Mouse (Mus musculus): ENCODE data around the gene Spc24. TPM values are rescaled to one million over a fixed set of nuclear protein-coding genes. Genes with fewer than 3 reads are reported as not detected.
"Not testable (repeated sequence)": the region's sequence is repeated elsewhere in the genome, so short reads cannot be mapped to it uniquely, and the experiment has no call there.

Gene Spc24
- total and polyA plus RNA-seq, 2 experiments from 2014 or later, result 6.3 to 6.6 TPM

- Histone ChIP-seq H3K4me2 (ENCODE audit: low read depth, low read length, poor library complexity, severe bottlenecking) (no peak overlapping the region), H3K4me3 (ENCODE audit: low read depth, low read length) (no peak overlapping the region), H3K9ac (replicated peaks; ENCODE audit: low read length, poor library complexity, severe bottlenecking) (no peak overlapping the region), H3K9me3 (ENCODE audit: low read length) (no peaks in the 10 kb centered on the region), H3K36me3 (ENCODE audit: insufficient read depth, low read length) (no peaks in the 10 kb centered on the region; the same call in 1 of the 2 replicates), H3K27me3 (ENCODE audit: insufficient read depth, low read length) (no peaks in the 10 kb centered on the region), H3K4me1 (ENCODE audit: insufficient read depth, low read length) (no peaks in the 10 kb centered on the region; the same call in 1 of the 2 replicates), H3K27ac (ENCODE audit: low read depth, low read length) (no peak overlapping the region)
- no peak for TF ChIP-seq CTCF (IDR thresholded peaks at IDR 0.05)
- DNase-seq (ENCODE audit: low spot score) (no peak), ATAC-seq (ENCODE audit: low FRiP score) (no peak)
- 84% methylated on average over 5 of the region's 5 CpGs for WGBS
Measured at GRCm38 (mm10) chr9:21795579-21795978, 35.5 kb upstream of the Spc24 start.

- WGBS, result 95% methylated on average over 25 of the region's 25 CpGs
Measured at GRCm38 (mm10) chr9:21794925-21795324, 34.8 kb upstream of the Spc24 start.

GRCm38 (mm10) chr9:21794344-21794834 lies 34.3 kb upstream of the Spc24 start:
- Histone ChIP-seq H3K27me3 (ENCODE audit: insufficient read depth, low read length) (no peaks in the 10 kb centered on the region), H3K4me3 (ENCODE audit: low read depth, low read length) (no peak overlapping the region), H3K36me3 (ENCODE audit: insufficient read depth, low read length) (no peaks in the 10 kb centered on the region; the same call in 1 of the 2 replicates), H3K9me3 (ENCODE audit: low read length) (no peaks in the 10 kb centered on the region), H3K9ac (replicated peaks; ENCODE audit: low read length, poor library complexity, severe bottlenecking) (no peak overlapping the region), H3K27ac (ENCODE audit: low read depth, low read length) (no peak overlapping the region), H3K4me2 (ENCODE audit: low read depth, low read length, poor library complexity, severe bottlenecking) (no peak overlapping the region), H3K4me1 (ENCODE audit: insufficient read depth, low read length) (no peaks in the 10 kb centered on the region; the same call in 1 of the 2 replicates)
- DNase-seq (ENCODE audit: low spot score) (no peak), ATAC-seq (ENCODE audit: low FRiP score) (no peak)
- 96% methylated on average over 18 of the region's 18 CpGs for WGBS
- TF ChIP-seq CTCF (IDR thresholded peaks at IDR 0.05), result no peak

More at GRCm38 (mm10) chr9:21794925-21795324, 34.8 kb upstream of the Spc24 start:
- no peaks in the 10 kb centered on the region for H3K27me3 ChIP-seq (ENCODE audit: insufficient read depth, low read length)
- DNase-seq (ENCODE audit: low spot score) (no peak), ATAC-seq (ENCODE audit: low FRiP score) (no peak)
- no peak overlapping the region for H3K9ac ChIP-seq (replicated peaks; ENCODE audit: low read length, poor library complexity, severe bottlenecking)
- no peak overlapping the region for H3K4me2 ChIP-seq (ENCODE audit: low read depth, low read length, poor library complexity, severe bottlenecking)
- TF ChIP-seq CTCF (IDR thresholded peaks at IDR 0.05), result no peak
- no peaks in the 10 kb centered on the region for H3K9me3 ChIP-seq (ENCODE audit: low read length)
- no peak overlapping the region for H3K27ac ChIP-seq (ENCODE audit: low read depth, low read length)
- H3K4me1 ChIP-seq (ENCODE audit: insufficient read depth, low read length), result no peaks in the 10 kb centered on the region; the same call in 1 of the 2 replicates
- no peaks in the 10 kb centered on the region; the same call in 1 of the 2 replicates for H3K36me3 ChIP-seq (ENCODE audit: insufficient read depth, low read length)
- H3K4me3 ChIP-seq (ENCODE audit: low read depth, low read length), result no peak overlapping the region

GRCm38 (mm10) chr9:21793507-21793906 lies 33.4 kb upstream of the Spc24 start:
- DNase-seq (ENCODE audit: low spot score); H3K27ac ChIP-seq (ENCODE audit: low read depth, low read length); H3K9me3 ChIP-seq (ENCODE audit: low read length); H3K4me2 ChIP-seq (ENCODE audit: low read depth, low read length, poor library complexity, severe bottlenecking); H3K4me1 ChIP-seq (ENCODE audit: insufficient read depth, low read length); H3K27me3 ChIP-seq (ENCODE audit: insufficient read depth, low read length); ATAC-seq (ENCODE audit: low FRiP score); H3K36me3 ChIP-seq (ENCODE audit: insufficient read depth, low read length); H3K4me3 ChIP-seq (ENCODE audit: low read depth, low read length); H3K9ac ChIP-seq (replicated peaks; ENCODE audit: low read length, poor library complexity, severe bottlenecking): not testable (repeated sequence)
- 97% methylated on average over 6 of the region's 6 CpGs for WGBS

GRCm38 (mm10) chr9:21792644-21793043 lies 32.5 kb upstream of the Spc24 start:
- Histone ChIP-seq H3K9ac (replicated peaks; ENCODE audit: low read length, poor library complexity, severe bottlenecking) (no peak overlapping the region), H3K4me2 (ENCODE audit: low read depth, low read length, poor library complexity, severe bottlenecking) (no peak overlapping the region), H3K4me1 (ENCODE audit: insufficient read depth, low read length) (no peaks in the 10 kb centered on the region), H3K36me3 (ENCODE audit: insufficient read depth, low read length) (no peaks in the 10 kb centered on the region; the same call in 1 of the 2 replicates), H3K27me3 (ENCODE audit: insufficient read depth, low read length) (no peaks in the 10 kb centered on the region), H3K9me3 (ENCODE audit: low read length) (no peaks in the 10 kb centered on the region), H3K27ac (ENCODE audit: low read depth, low read length) (no peak overlapping the region), H3K4me3 (ENCODE audit: low read depth, low read length) (no peak overlapping the region)
- WGBS, result 62% methylated on average over 8 of the region's 8 CpGs
- ATAC-seq (ENCODE audit: low FRiP score), result no peak
- peak; percentile 71 for DNase-seq (ENCODE audit: low spot score)
- TF ChIP-seq CTCF (IDR thresholded peaks at IDR 0.05), result no peak

- 78% methylated on average over 8 of the region's 8 CpGs for WGBS
Measured at GRCm38 (mm10) chr9:21791861-21792260, 31.8 kb upstream of the Spc24 start.

More at GRCm38 (mm10) chr9:21791861-21792260, 31.8 kb upstream of the Spc24 start:
- no peaks in the 10 kb centered on the region for H3K4me1 ChIP-seq (ENCODE audit: insufficient read depth, low read length)
- DNase-seq (ENCODE audit: low spot score) (no peak), ATAC-seq (ENCODE audit: low FRiP score) (no peak)
- TF ChIP-seq CTCF (IDR thresholded peaks at IDR 0.05), result no peak
- no peaks in the 10 kb centered on the region; the same call in 1 of the 2 replicates for H3K36me3 ChIP-seq (ENCODE audit: insufficient read depth, low read length)
- no peak overlapping the region for H3K4me2 ChIP-seq (ENCODE audit: low read depth, low read length, poor library complexity, severe bottlenecking)
- no peak overlapping the region for H3K27ac ChIP-seq (ENCODE audit: low read depth, low read length)
- H3K4me3 ChIP-seq (ENCODE audit: low read depth, low read length), result no peak overlapping the region
- H3K27me3 ChIP-seq (ENCODE audit: insufficient read depth, low read length), result no peaks in the 10 kb centered on the region
- no peaks in the 10 kb centered on the region for H3K9me3 ChIP-seq (ENCODE audit: low read length)
- H3K9ac ChIP-seq (replicated peaks; ENCODE audit: low read length, poor library complexity, severe bottlenecking), result no peak overlapping the region

All from midbrain, postnatal 0 days (tissue).